ENCODE assay signal across 8 mouse cellular contexts in genomic region chr11:106158930-106159215, GRCm38 (mm10). TPM values are rescaled to one million over a fixed set of nuclear protein-coding genes. Genes with fewer than 3 reads are reported as not detected.
DNase-seq lines count a peak whose midpoint lies in the region; ATAC-seq and TF ChIP-seq lines count a peak whose summit lies in the region.

No protein-coding gene starts in this region.

- peaks cover 25% of the 10 kb centered on the region; the same call in 1 of the 2 replicates for H3K4me1 ChIP-seq in spleen, adult 2 months (ENCODE audit: control insufficient read depth, insufficient read depth, insufficient read length)
- H3K4me1 ChIP-seq in limb, embryonic 15.5 days = peaks cover 49% of the 10 kb centered on the region
- H3K4me1 ChIP-seq in stomach, embryonic 16.5 days (ENCODE audit: control insufficient read depth, insufficient read depth, low read length) = peaks cover 20% of the 10 kb centered on the region

- peaks cover 40% of the 10 kb centered on the region for H3K36me3 ChIP-seq in spleen, adult 2 months (ENCODE audit: control insufficient read depth, insufficient read depth, low read length)
- H3K36me3 ChIP-seq in limb, embryonic 15.5 days = peaks cover 52% of the 10 kb centered on the region
- H3K36me3 ChIP-seq in stomach, embryonic 16.5 days (ENCODE audit: control insufficient read depth, insufficient read depth, low read length) = peaks cover 7% of the 10 kb centered on the region; the same call in 1 of the 2 replicates

- intact Hi-C loops in gastrocnemius, adult 2 months (cut with DNase I) = loop anchor here (10.0 kb wide), 1 partner anchor 236 kb away; no protein-coding TSS in a partner anchor

- peak overlapping the region; percentile 84 for H3K4me2 ChIP-seq in limb, embryonic 15.5 days
- peak overlapping the region; percentile 92 for H3K4me2 ChIP-seq in stomach, embryonic 16.5 days (ENCODE audit: low read depth, low read length)

- WGBS in spleen, adult 2 months = 3% methylated on average over 9 of the region's 9 CpGs
- 19% methylated on average over 9 of the region's 9 CpGs for WGBS in limb, embryonic 15.5 days
- WGBS in stomach, embryonic 16.5 days = 37% methylated on average over 9 of the region's 9 CpGs

- DNase-seq in gastrocnemius, adult 2 months = peak; percentile 36
- DNase-seq in gastrocnemius, adult 18-20 months (ENCODE audit: low spot score) = no peak
- no peak for DNase-seq in spleen, adult 2 months (ENCODE audit: low read depth in 1 of 2, low spot score in 2 of 2)
- DNase-seq in spleen, postnatal 14 days (ENCODE audit: low spot score in 2 of 2) = no peak
- no peak for DNase-seq in cerebellum, postnatal 14 days
- no peak for DNase-seq in thymus, postnatal 4 days

- no peaks in the 10 kb centered on the region for H3K27me3 ChIP-seq in spleen, adult 2 months (ENCODE audit: control insufficient read depth, insufficient read depth, low read length)
- H3K27me3 ChIP-seq in limb, embryonic 15.5 days = no peaks in the 10 kb centered on the region
- no peaks in the 10 kb centered on the region for H3K27me3 ChIP-seq in stomach, embryonic 16.5 days (ENCODE audit: control insufficient read depth, insufficient read depth, low read length)

- H3K27ac ChIP-seq in gastrocnemius, adult 2 months = peak overlapping the region; percentile 82; the same call in 1 of the 2 replicates
- H3K27ac ChIP-seq in spleen, adult 2 months (ENCODE audit: insufficient read depth, low read length) = peak overlapping the region; percentile 99
- peak overlapping the region; percentile 97 for H3K27ac ChIP-seq in limb, embryonic 15.5 days
- peak overlapping the region; percentile 89 for H3K27ac ChIP-seq in stomach, embryonic 16.5 days (ENCODE audit: low read length)

- TF ChIP-seq POLR2A in spleen, adult 2 months (IDR thresholded peaks at IDR 0.05; ENCODE audit: low read depth, low read length) = no peak

- no peak for TF ChIP-seq CTCF in gastrocnemius, adult 2 months (IDR thresholded peaks at IDR 0.05)
- TF ChIP-seq CTCF in spleen, adult 2 months (IDR thresholded peaks at IDR 0.05; ENCODE audit: extremely low read depth, insufficient read depth, insufficient read length, insufficient replicate concordance) = no peak

- no peaks in the 10 kb centered on the region for H3K9me3 ChIP-seq in limb, embryonic 15.5 days
- no peaks in the 10 kb centered on the region for H3K9me3 ChIP-seq in stomach, embryonic 16.5 days (replicated peaks; ENCODE audit: control insufficient read depth, low read length)

- ATAC-seq in limb, embryonic 15.5 days (ENCODE audit: insufficient number of reproducible peaks, low FRiP score, low TSS enrichment, low read depth) = no peak
- 0 out of 2 replicates have a peak, but pooled peaks have one; percentile 2 for ATAC-seq in stomach, embryonic 16.5 days (ENCODE audit: insufficient read depth, low FRiP score)

- peak overlapping the region; percentile 90 for H3K9ac ChIP-seq in limb, embryonic 15.5 days
- peak overlapping the region; percentile 95 for H3K9ac ChIP-seq in stomach, embryonic 16.5 days (ENCODE audit: low read length)

- peak overlapping the region; percentile 92 for H3K4me3 ChIP-seq in gastrocnemius, adult 2 months
- H3K4me3 ChIP-seq in spleen, adult 2 months (ENCODE audit: extremely low read depth, insufficient read depth, insufficient read length) = peak overlapping the region; percentile 97
- H3K4me3 ChIP-seq in limb, embryonic 15.5 days = peak overlapping the region; percentile 78
- H3K4me3 ChIP-seq in stomach, embryonic 16.5 days (replicated peaks; ENCODE audit: low read length) = peak overlapping the region; percentile 76

RNA-seq across cellular contexts. Expression of gene Gm10840, which starts 1.8 kb away (rescaled TPM):
- not detected for total RNA-seq in gastrocnemius, adult 2 months (2021)
- not detected for total RNA-seq in gastrocnemius, adult 18-20 months (2021)
- 0.72 TPM in 1 of 2 replicates, not detected in the other for polyA plus RNA-seq in spleen, adult 2 months (2012; rRNA removed)
- polyA plus RNA-seq in limb, embryonic 15.5 days (2015; fragmentation: Nextera tagmentation; extraction: Ambion mirVana) = 0.84 TPM in 1 of 2 replicates, not detected in the other
- not detected in 2 replicates for polyA plus RNA-seq in stomach, embryonic 16.5 days (2015; fragmentation: Nextera tagmentation; extraction: Ambion mirVana)

RNA-seq across cellular contexts. Expression of gene Limd2, which starts 1.8 kb away (rescaled TPM):
- 1 to 10 TPM; 1.3 to 1.7 TPM for total RNA-seq in gastrocnemius, adult 2 months (2021)
- 1 to 10 TPM; 3.2 to 3.6 TPM for total RNA-seq in gastrocnemius, adult 18-20 months (2021)
- polyA plus RNA-seq in spleen, adult 2 months (2012; rRNA removed) = 305 and 309 TPM in 2 replicates
- 202 and 221 TPM in 2 replicates for polyA plus RNA-seq in limb, embryonic 15.5 days (2015; fragmentation: Nextera tagmentation; extraction: Ambion mirVana)
- polyA plus RNA-seq in stomach, embryonic 16.5 days (2015; fragmentation: Nextera tagmentation; extraction: Ambion mirVana) = 95.6 and 111 TPM in 2 replicates

RNA-seq across cellular contexts. Expression of gene Strada, which starts 43.1 kb away (rescaled TPM):
- total RNA-seq in gastrocnemius, adult 2 months (2021) = 10 to 100 TPM; 10.0 to 10.5 TPM
- 10 to 100 TPM; 13.7 to 14.1 TPM for total RNA-seq in gastrocnemius, adult 18-20 months (2021)
- polyA plus RNA-seq in spleen, adult 2 months (2012; rRNA removed) = 32.6 and 36.7 TPM in 2 replicates
- polyA plus RNA-seq in limb, embryonic 15.5 days (2015; fragmentation: Nextera tagmentation; extraction: Ambion mirVana) = 23.2 and 24.4 TPM in 2 replicates
- 18.8 and 19.6 TPM in 2 replicates for polyA plus RNA-seq in stomach, embryonic 16.5 days (2015; fragmentation: Nextera tagmentation; extraction: Ambion mirVana)

RNA-seq across cellular contexts. Expression of gene Ccdc47, which starts 57.3 kb away (rescaled TPM):
- 10 to 100 TPM; 68.3 to 78.9 TPM for total RNA-seq in gastrocnemius, adult 2 months (2021)
- total RNA-seq in gastrocnemius, adult 18-20 months (2021) = 10 to 100 TPM; 74.0 to 79.0 TPM
- 7.0 and 7.3 TPM in 2 replicates for polyA plus RNA-seq in spleen, adult 2 months (2012; rRNA removed)
- 83.6 and 89.9 TPM in 2 replicates for polyA plus RNA-seq in limb, embryonic 15.5 days (2015; fragmentation: Nextera tagmentation; extraction: Ambion mirVana)
- 100 and 112 TPM in 2 replicates for polyA plus RNA-seq in stomach, embryonic 16.5 days (2015; fragmentation: Nextera tagmentation; extraction: Ambion mirVana)

RNA-seq across cellular contexts. Expression of gene Ddx42, which starts 57.9 kb away (rescaled TPM):
- 10 to 100 TPM; 24.3 to 24.7 TPM for total RNA-seq in gastrocnemius, adult 2 months (2021)
- total RNA-seq in gastrocnemius, adult 18-20 months (2021) = 10 to 100 TPM; 25.8 to 26.2 TPM
- polyA plus RNA-seq in spleen, adult 2 months (2012; rRNA removed) = 7.1 and 7.4 TPM in 2 replicates
- 68.9 and 74.0 TPM in 2 replicates for polyA plus RNA-seq in limb, embryonic 15.5 days (2015; fragmentation: Nextera tagmentation; extraction: Ambion mirVana)
- 69.6 and 70.0 TPM in 2 replicates for polyA plus RNA-seq in stomach, embryonic 16.5 days (2015; fragmentation: Nextera tagmentation; extraction: Ambion mirVana)
